Mouse (Mus musculus) ES-Bruce4 (cell line): ENCODE measurements around the gene Ttc33. TPM values are rescaled to one million over a fixed set of nuclear protein-coding genes. Genes with fewer than 3 reads are reported as not detected.

Source experiments
- H3K27ac ChIP-seq: 2 replicates; pipeline ENCODE4 v1.5.1; 2012; ENCODE audit warnings: low read length, inconsistent platforms; ENCODE audit not compliant: insufficient read depth
- H3K27me3 ChIP-seq: 2 replicates; pipeline ENCODE4 v1.6.1; 2012; ENCODE audit warnings: mild to moderate bottlenecking, low read length, inconsistent platforms; ENCODE audit not compliant: control insufficient read depth, poor library complexity, insufficient read depth, severe bottlenecking
- H3K36me3 ChIP-seq: 2 replicates; pipeline ENCODE4 v1.6.1; 2012; ENCODE audit warnings: inconsistent platforms, mild to moderate bottlenecking, low read length, moderate library complexity; ENCODE audit not compliant: control insufficient read depth, poor library complexity, insufficient read depth, severe bottlenecking
- H3K4me1 ChIP-seq: one replicate; pipeline ENCODE4 v1.8.1; 2011; ENCODE audit warnings: low read length; ENCODE audit not compliant: control insufficient read depth, insufficient read depth
- H3K4me3 ChIP-seq: 2 replicates; pipeline ENCODE4 v1.5.1; 2011; ENCODE audit warnings: low read depth, mild to moderate bottlenecking, low read length
- H3K9ac ChIP-seq: 2 replicates; pipeline ENCODE4 v1.6.1; 2012; ENCODE audit warnings: low read depth, mild to moderate bottlenecking, inconsistent platforms; ENCODE audit not compliant: poor library complexity, severe bottlenecking
- H3K9me3 ChIP-seq: replicated peaks from 2 replicates; pipeline ENCODE4 v1.6.1; 2012; ENCODE audit warnings: mild to moderate bottlenecking, low read length, inconsistent platforms; ENCODE audit not compliant: control insufficient read depth, poor library complexity, insufficient read depth, severe bottlenecking
- CTCF ChIP-seq: IDR thresholded peaks from one replicate; pipeline ENCODE4 v1.8.1; 2011; ENCODE audit warnings: low read depth, low read length
- EP300 ChIP-seq: IDR thresholded peaks from 2 replicates; pipeline ENCODE4 v1.6.1; 2011; ENCODE audit warnings: low read depth, low read length; ENCODE audit not compliant: insufficient read depth
- POLR2A ChIP-seq: IDR thresholded peaks from one replicate; pipeline ENCODE4 v1.8.1; 2011; ENCODE audit warnings: low read length; ENCODE audit not compliant: insufficient read depth
- polyA plus RNA-seq: library from polyadenylated mRNA; stranded (reverse); fragments of >200 nt; gene quantifications from 2 replicates; pipeline ENCODE4 v1.2.4, GENCODE M21; 2011; ENCODE audit warnings: low read depth; ENCODE audit not compliant: missing spikeins, insufficient read depth, insufficient read length

The Ttc33 gene
- polyA plus RNA-seq, 1 experiment, result 29.6 TPM

- Histone ChIP-seq H3K27me3 (no peaks in the 10 kb centered on the region; the same call in 1 of the 2 replicates), H3K9me3 (no peaks in the 10 kb centered on the region), H3K36me3 (no peaks in the 10 kb centered on the region), H3K27ac (no peak overlapping the region), H3K4me1 (no peaks in the 10 kb centered on the region), H3K4me3 (no peak overlapping the region), H3K9ac (no peak overlapping the region)
- TF ChIP-seq EP300 (no peak), CTCF (no peak), POLR2A (no peak)
Observed at GRCm38 (mm10) chr15:5237012-5237660, 51.8 kb downstream of the Ttc33 start.

- no peak overlapping the region for H3K27ac ChIP-seq
Observed at GRCm38 (mm10) chr15:5238073-5238472, 52.7 kb downstream of the Ttc33 start.

GRCm38 (mm10) chr15:5238553-5238952, 53.2 kb downstream of the Ttc33 start:
- H3K36me3 ChIP-seq, result no peaks in the 10 kb centered on the region
- no peak overlapping the region for H3K27ac ChIP-seq
- no peaks in the 10 kb centered on the region for H3K9me3 ChIP-seq
- TF ChIP-seq EP300 (no peak), POLR2A (no peak), CTCF (no peak)
- no peak overlapping the region for H3K9ac ChIP-seq
- no peak overlapping the region for H3K4me3 ChIP-seq
- H3K27me3 ChIP-seq, result peaks cover 5% of the 10 kb centered on the region; the same call in 1 of the 2 replicates
- no peaks in the 10 kb centered on the region for H3K4me1 ChIP-seq

More at GRCm38 (mm10) chr15:5238073-5238472, 52.7 kb downstream of the Ttc33 start:
- Histone ChIP-seq H3K27me3 (peaks cover 2% of the 10 kb centered on the region; the same call in 1 of the 2 replicates), H3K36me3 (no peaks in the 10 kb centered on the region), H3K4me3 (no peak overlapping the region), H3K9ac (no peak overlapping the region), H3K9me3 (no peaks in the 10 kb centered on the region), H3K4me1 (no peaks in the 10 kb centered on the region)
- TF ChIP-seq EP300 (no peak), CTCF (no peak), POLR2A (no peak)

GRCm38 (mm10) chr15:5239361-5239760, 54.0 kb downstream of the Ttc33 start:
- Histone ChIP-seq H3K9ac (no peak overlapping the region), H3K27ac (no peak overlapping the region), H3K4me1 (no peaks in the 10 kb centered on the region), H3K9me3 (no peaks in the 10 kb centered on the region), H3K36me3 (no peaks in the 10 kb centered on the region), H3K27me3 (peaks cover 5% of the 10 kb centered on the region; the same call in 1 of the 2 replicates), H3K4me3 (no peak overlapping the region)
- TF ChIP-seq CTCF (no peak), POLR2A (no peak), EP300 (no peak)

- TF ChIP-seq POLR2A, result no peak
- TF ChIP-seq CTCF, result no peak
- TF ChIP-seq EP300, result no peak
- Histone ChIP-seq H3K4me3 (no peak overlapping the region), H3K4me1 (no peaks in the 10 kb centered on the region), H3K9ac (no peak overlapping the region), H3K27ac (no peak overlapping the region), H3K36me3 (no peaks in the 10 kb centered on the region), H3K27me3 (peaks cover 5% of the 10 kb centered on the region; the same call in 1 of the 2 replicates), H3K9me3 (no peaks in the 10 kb centered on the region)
Observed at GRCm38 (mm10) chr15:5239901-5240300, 54.6 kb downstream of the Ttc33 start.

GRCm38 (mm10) chr15:5240360-5240759, 55.0 kb downstream of the Ttc33 start:
- H3K9ac ChIP-seq, result no peak overlapping the region
- H3K27ac ChIP-seq, result no peak overlapping the region
- H3K4me3 ChIP-seq, result no peak overlapping the region
- peaks cover 5% of the 10 kb centered on the region; the same call in 1 of the 2 replicates for H3K27me3 ChIP-seq
- H3K36me3 ChIP-seq, result no peaks in the 10 kb centered on the region
- no peaks in the 10 kb centered on the region for H3K4me1 ChIP-seq
- TF ChIP-seq POLR2A (no peak), CTCF (no peak), EP300 (no peak)
- H3K9me3 ChIP-seq, result no peaks in the 10 kb centered on the region
